Mouse (Mus musculus): Measurements from ENCODE around the gene Prdm9.

DNA sequence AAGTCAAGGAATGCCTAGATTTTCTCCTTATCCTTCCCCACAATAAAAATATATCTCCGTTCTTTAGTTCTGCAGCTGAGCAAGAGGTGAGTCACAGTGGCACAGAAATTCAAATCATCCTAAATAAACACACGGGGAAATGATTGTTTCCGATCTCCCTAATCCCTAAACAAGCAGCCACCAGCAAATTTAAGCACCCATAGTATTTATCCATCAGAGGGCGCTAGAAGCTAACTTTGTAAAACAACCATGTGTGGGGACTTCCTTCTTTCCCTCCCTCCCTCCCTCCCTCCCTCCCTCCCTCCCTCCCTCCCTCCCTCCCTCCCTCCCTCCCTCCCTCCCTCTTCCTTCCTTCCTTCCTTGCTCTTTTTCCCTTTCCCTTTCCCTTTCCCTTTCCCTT, 21.5 kb upstream of the Prdm9 start:
- TF ChIP-seq CTCF (IDR thresholded peaks at IDR 0.05; ENCODE audit: control insufficient read depth, insufficient read depth, insufficient replicate concordance, low read depth, low read length): no peak
- no peak for TF ChIP-seq POLR2A (IDR thresholded peaks at IDR 0.05; ENCODE audit: control insufficient read depth, low read depth, low read length)

All from testis, adult 2 months (tissue).